14 mouse cellular contexts compared by ENCODE assay signal in the genomic region with DNA sequence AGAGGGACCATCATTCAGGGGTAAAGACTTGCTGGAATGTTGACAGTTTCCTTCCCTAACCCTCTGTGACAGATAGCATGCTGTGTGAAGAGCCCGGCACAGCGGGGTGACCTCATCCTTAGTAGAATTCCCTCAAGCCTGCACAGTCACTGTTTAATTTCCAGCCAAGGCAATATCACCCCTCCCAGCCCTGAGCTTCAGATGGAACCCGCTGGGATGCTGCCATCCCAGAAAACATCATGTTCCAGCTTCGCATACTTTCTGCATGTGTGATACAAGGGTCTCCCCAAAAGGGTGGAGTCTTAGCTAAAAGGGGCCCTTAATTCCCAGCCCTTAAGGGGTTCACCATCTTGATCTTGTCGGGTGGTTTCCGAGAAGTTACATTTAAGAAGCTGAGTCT. TPM values are rescaled to one million over a fixed set of nuclear protein-coding genes. Genes with fewer than 3 reads are reported as not detected.
DNase-seq lines count a peak whose midpoint lies in the region; TF ChIP-seq lines count a peak whose summit lies in the region.
"Had no signal": no experiment of that assay in that cellular context is flagged by ENCODE, and none has a peak within 500 bp of the region (broad histone marks: within the 10 kb centered on the region; RNA-seq: fewer than 3 reads in every experiment).

No protein-coding gene starts in this region.

- no peak overlapping the region for H3K27ac ChIP-seq in thymus, adult 2 months (ENCODE audit: control insufficient read depth, insufficient read depth, low read length)
- H3K27ac ChIP-seq: left cerebral cortex, adult 2 months had no signal

- no peak for TF ChIP-seq POLR2A in thymus, adult 2 months (IDR thresholded peaks at IDR 0.05; ENCODE audit: control insufficient read depth, extremely low read depth, insufficient read depth, low read length, poor library complexity)

- H3K4me1 ChIP-seq in thymus, adult 2 months (replicated peaks; ENCODE audit: control insufficient read depth, insufficient read depth, low read length): no peaks in the 10 kb centered on the region

- no peaks in the 10 kb centered on the region for H3K27me3 ChIP-seq in thymus, adult 2 months (ENCODE audit: control insufficient read depth, insufficient read depth, low read length)

- no peaks in the 10 kb centered on the region for H3K36me3 ChIP-seq in thymus, adult 2 months (ENCODE audit: control insufficient read depth, insufficient read depth, low read length)

- intact Hi-C loops in heart, postnatal 10 days (cut with DNase I): no loop called here

- DNase-seq in NIH3T3 (ENCODE audit: low read depth): peak; percentile 89
- peak; percentile 41 to 43 for DNase-seq in gastrocnemius, adult 8-10 months (ENCODE audit: low spot score in 2 of 2)
- DNase-seq in heart, postnatal 10 days: peak; percentile 70 to 74
- DNase-seq in lung, postnatal 14 days: peak; percentile 28
- DNase-seq in layer of hippocampus, postnatal 10 days (ENCODE audit: low spot score in 2 of 2): no peak
- DNase-seq in thymus, adult 2 months: no peak
- no peak for DNase-seq in kidney, adult 18-20 months
- DNase-seq: adrenal gland, adult 8-10 months; cerebellum, postnatal 10 days; kidney, adult 8-10 months; liver, postnatal 0 days; thymus, adult 18-20 months had no signal

- TF ChIP-seq CTCF in thymus, adult 2 months (IDR thresholded peaks at IDR 0.05; ENCODE audit: borderline replicate concordance, control insufficient read depth, extremely low read depth, insufficient read depth, low read length, poor library complexity): no peak

- H3K4me3 ChIP-seq in thymus, adult 2 months (ENCODE audit: control insufficient read depth, insufficient read depth, low read length): no peak overlapping the region
- H3K4me3 ChIP-seq: left cerebral cortex, adult 2 months had no signal

- 91% methylated on average over 6 of the region's 6 CpGs for WGBS in thymus, adult 2 months

RNA-seq across cellular contexts. Expression of gene Fbn1, which starts 22.9 kb away (rescaled TPM):
- 10 to 100 TPM; 10.9 to 21.0 (median 17.8) TPM for total RNA-seq in gastrocnemius, adult 8-10 months (2022)
- total RNA-seq in heart, postnatal 10 days (2021): 100 to 1,000 TPM; 243 to 249 TPM
- 10 to 100 TPM; 10.3 to 13.2 TPM for total RNA-seq in layer of hippocampus, postnatal 10 days (2021)
- 4.4 and 4.5 TPM in 2 replicates for polyA plus RNA-seq in thymus, adult 2 months (2012; rRNA removed)

RNA-seq across cellular contexts. Expression of gene Gm9913, which starts 25.8 kb away (rescaled TPM):
- total RNA-seq in gastrocnemius, adult 8-10 months (2022): not detected
- under 1 TPM; 0.47 to 0.48 TPM for total RNA-seq in heart, postnatal 10 days (2021)
- under 1 TPM; 0.16 to 0.22 TPM for total RNA-seq in layer of hippocampus, postnatal 10 days (2021)
- polyA plus RNA-seq in thymus, adult 2 months (2012; rRNA removed): 0.06 and 0.08 TPM in 2 replicates
- total RNA-seq: ES-E14 had no signal
- polyA plus RNA-seq: liver, postnatal 0 days had no signal

Comparison
In these comparisons a context has a peak if more than half of its experiments do, and no peak if none do; other contexts are left out.
1. DNase-seq: peak in NIH3T3 (single experiment), gastrocnemius, adult 8-10 months (2 of 2), heart, postnatal 10 days (2 of 2) and lung, postnatal 14 days (single experiment); none in layer of hippocampus, postnatal 10 days (0 of 2), thymus, adult 2 months (single experiment) and kidney, adult 18-20 months (single experiment).
2. RNA of gene Fbn1, which starts 22.9 kb away (total RNA-seq): 243 to 249 TPM in heart, postnatal 10 days; 10.9 to 21.0 TPM in gastrocnemius, adult 8-10 months and 10.3 to 13.2 TPM in layer of hippocampus, postnatal 10 days; every median in the first group is over 10 times any median in the second.